Mouse (Mus musculus) spleen, postnatal 4 days (tissue): Measurements from ENCODE around the gene Mtx1.

ENCODE experiments used
- DNase-seq, 2 experiments: peaks; one replicate each; pipeline ENCODE4 v3.0.0; 2022; ENCODE audit warnings: low spot score in 2 of 2

Gene Mtx1

GRCm38 (mm10) chr3:89214681-89215411, 12.0 kb downstream of the Mtx1 start, which contains the start of gene Thbs3:
Gene Thbs3 (plus strand): TSS chr3:89215180.
- no peak for DNase-seq

- DNase-seq: peak; percentile 84 to 91
These were observed 12.9 kb downstream of the Mtx1 start for GRCm38 (mm10) chr3:89213803-89214530.

GRCm38 (mm10) chr3:89210731-89211130, 16.2 kb downstream of the Mtx1 start:
- no peak for DNase-seq

GRCm38 (mm10) chr3:89210162-89210561, 16.7 kb downstream of the Mtx1 start:
- no peak for DNase-seq

DNA sequence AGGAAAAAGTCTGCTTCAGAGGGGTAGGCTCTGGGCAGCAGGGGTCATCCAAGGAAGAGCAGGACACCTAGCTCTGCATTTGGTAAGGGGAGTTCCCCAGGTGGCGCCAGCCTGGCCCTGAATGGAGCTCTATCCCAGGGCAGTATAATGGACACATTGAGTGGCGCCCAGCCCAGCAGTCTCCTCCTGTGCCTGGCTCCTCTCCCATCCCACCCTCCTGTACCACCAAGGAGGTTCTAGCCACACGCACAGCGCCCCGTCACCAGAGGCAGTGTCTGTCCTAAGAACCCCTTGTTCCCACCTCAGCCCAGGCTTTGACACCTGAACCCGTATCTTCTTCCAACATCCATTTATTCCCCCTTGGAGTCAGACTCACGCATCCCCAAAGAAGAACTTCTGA, 17.2 kb downstream of the Mtx1 start:
- no peak for DNase-seq

DNA sequence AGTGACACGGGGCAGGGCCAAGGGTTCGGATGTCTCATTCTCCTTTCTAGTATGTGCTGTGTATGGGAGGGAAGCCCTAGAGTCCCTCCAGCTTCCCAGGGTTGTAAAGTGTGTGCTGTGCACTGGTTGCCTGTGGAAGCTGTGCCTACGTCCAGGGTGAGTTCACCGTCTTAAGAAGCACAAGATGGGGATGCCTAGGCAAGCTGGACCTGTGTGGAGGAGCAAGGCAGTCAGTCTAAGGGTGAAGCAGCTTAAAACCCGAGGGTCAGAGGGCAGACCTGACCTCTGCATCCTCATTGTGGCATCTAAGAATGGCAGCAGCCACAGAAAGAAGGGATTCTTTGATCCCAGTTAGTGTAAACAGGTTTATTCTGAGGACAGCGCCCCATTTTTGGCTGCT, 18.2 kb downstream of the Mtx1 start:
- no peak for DNase-seq

GRCm38 (mm10) chr3:89208075-89208657, 18.7 kb downstream of the Mtx1 start:
- no peak for DNase-seq

- no peak for DNase-seq
These were observed 20.2 kb downstream of the Mtx1 start for GRCm38 (mm10) chr3:89206695-89207094.

- no peak for DNase-seq
These were observed 20.8 kb downstream of the Mtx1 start for GRCm38 (mm10) chr3:89206079-89206478.

DNA sequence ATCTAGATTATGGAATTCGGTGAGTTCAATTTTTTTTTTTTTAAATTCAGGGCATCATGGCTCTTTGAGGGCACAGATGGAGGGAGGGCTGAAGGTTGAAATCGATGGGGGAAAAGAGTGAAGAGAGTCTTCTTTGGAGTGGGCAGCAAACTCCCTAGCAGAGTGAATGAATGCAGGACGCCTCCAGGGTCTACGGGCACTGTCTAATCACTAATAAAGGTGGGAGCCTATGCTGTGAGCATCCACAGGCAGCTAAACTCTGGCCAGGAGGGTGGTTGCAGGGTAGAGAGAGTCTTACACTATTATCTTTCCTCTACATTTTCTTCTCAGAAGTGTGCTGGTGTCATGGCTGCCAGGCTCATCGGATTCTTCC, 23.8 kb downstream of the Mtx1 start:
- DNase-seq: no peak

- DNase-seq: peak; percentile 81 to 91
These were observed 24.4 kb downstream of the Mtx1 start, which contains the start of gene Gba for GRCm38 (mm10) chr3:89202253-89203141. Gene Gba (plus strand): TSS chr3:89202928.

DNA sequence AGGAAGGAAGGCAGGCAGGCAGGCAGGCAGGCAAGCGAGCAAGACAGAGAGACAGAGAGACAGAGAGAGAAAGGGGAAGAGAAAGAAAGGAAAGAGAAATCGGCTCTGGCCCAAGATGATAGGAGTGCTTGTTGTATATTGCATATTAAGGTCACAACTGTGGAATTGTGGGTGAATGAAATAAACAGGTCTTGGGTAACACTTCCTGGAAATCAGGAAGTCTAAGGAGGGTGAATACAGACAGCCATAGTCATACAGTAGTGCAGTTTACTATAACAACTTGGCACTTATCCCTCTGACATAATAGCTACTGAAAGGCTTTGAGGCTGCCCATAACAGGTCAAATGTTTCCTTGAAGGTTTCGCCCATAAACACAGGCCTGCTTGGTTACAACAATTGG, 27.0 kb downstream of the Mtx1 start:
- no peak for DNase-seq

DNA sequence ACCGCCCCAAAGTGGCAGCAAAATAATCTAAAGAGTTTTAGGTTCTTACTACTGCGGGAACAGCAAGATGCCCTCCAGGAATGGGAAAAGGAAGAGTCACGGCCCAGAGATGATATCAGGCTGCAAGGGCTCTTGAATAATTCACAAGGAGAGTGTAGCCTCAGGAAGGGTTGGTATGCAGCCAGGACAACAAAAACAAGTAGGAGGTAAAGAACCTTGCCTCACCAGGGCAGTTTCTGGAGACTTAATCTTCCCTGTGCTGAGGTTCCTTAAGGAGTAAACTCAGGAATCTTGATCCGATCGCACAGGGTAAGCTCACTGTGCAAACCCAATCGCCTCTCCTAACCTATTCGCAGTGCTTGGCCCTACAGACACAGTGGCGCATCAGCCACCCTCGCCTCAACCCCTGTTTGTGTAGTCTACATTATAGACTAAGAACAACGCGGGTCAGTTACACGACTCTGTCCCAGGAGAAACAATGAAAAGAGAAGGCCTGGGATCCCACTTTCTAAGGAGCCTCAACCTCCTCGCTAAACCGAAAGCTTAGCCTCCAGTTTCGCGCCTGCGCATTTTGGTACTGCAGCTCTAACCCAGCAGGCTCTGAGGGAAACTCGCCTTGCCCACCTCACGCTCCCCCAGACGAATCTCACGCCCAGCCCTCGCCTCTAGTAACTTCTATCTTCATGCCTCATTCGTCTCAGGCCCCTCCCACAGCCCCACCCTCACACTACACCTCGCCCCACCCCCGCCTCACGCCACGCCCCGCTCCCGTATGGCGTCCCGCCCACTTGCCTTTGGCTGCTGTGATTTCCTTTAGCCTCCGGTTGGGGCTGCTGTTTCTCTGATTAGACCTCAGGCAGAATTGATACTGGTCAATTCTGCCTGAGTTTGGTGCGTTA, 30.7 kb downstream of the Mtx1 start:
- DNase-seq: peak; percentile 85 to 92

- DNase-seq: no peak
These were observed 33.0 kb downstream of the Mtx1 start for GRCm38 (mm10) chr3:89193853-89194252.

DNA sequence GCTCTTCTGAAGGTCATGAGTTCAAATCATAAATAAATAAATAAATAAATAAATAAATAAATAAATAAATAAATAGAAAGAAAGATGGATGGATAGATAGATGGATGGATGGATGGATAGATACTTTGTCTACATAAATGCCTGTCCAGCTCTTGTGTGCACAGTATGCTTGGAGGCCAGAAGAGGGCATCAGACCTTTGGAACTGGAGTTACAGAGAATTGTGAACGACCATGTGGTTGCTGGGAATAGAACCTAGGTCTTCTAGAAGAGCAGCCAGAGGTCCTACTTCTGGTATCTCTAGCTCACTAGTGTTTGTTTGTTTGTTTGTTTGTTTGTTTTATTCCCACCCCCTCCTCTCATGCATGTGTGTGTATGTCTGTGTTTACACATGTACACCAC, 33.5 kb downstream of the Mtx1 start:
- DNase-seq: no peak

GRCm38 (mm10) chr3:89190436-89190835, 36.5 kb downstream of the Mtx1 start:
- no peak for DNase-seq

DNA sequence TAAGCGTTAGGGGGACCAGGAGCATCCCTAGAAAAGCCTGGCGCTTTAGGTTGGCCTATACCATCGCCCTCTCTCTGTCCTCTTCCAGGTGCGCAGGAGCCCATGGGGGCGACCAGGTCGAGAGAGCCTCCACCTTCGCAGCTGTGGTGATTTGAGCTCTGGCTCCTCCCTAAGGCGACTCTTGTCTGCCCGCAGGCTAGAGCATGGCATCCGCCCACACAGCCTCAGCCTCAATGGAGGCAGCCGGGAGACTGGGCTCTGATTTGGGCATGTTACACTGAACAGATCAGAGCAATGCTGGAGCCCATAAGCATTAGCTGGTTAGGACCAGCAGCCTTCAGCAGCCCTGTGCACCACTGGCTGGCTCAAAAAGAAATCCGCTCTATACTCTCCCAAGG, 38.4 kb downstream of the Mtx1 start:
- no peak for DNase-seq

- no peak for DNase-seq
These were observed 39.0 kb downstream of the Mtx1 start for GRCm38 (mm10) chr3:89187690-89188477.

DNA sequence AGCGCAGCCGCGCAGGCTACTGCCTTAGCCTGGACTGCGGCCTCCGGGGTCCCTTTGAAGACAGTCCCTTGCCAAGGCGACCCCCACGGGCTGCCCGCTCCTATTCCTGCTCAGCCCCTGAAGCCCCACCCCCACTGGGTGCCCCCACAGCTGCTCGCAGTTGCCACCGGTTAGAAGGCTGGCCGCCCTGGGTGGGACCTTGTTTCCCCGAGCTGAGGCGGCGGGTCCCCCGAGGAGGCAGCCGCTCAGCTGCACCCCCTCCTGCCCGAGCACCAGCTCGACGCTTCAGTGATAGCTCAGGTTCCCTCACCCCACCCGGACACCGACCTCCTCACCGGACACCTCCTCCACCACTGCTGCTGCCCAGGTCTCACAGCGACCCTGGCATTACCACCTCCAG, 39.7 kb downstream of the Mtx1 start:
- DNase-seq: peak in 1 of 2 experiments; percentile 74

GRCm38 (mm10) chr3:89183959-89184315, 43.0 kb downstream of the Mtx1 start:
- DNase-seq: no peak
